Mouse (Mus musculus) adrenal gland, adult 18-20 months (tissue): ENCODE measurements around the gene Ttc23. TPM values are rescaled to one million over a fixed set of nuclear protein-coding genes. Genes with fewer than 3 reads are reported as not detected.

Experiments used
- DNase-seq, 2 experiments: peaks; one replicate each; pipeline ENCODE4 v3.0.0; 2021 to 2022; ENCODE audit warnings: low spot score in 2 of 2
- long read RNA-seq, 2 experiments: library from polyadenylated mRNA; stranded (forward); transcript quantifications; one replicate each; pipeline ENCODE4 v2.0.0; 2021
- total RNA-seq, 2 experiments: library from RNA; stranded (reverse); gene quantifications; 1 replicate in 1 of 2; 2 replicates in 1 of 2; pipeline ENCODE4 v1.2.3; 2021

Ttc23 gene
- 10 to 100 TPM; 19.2 to 24.1 TPM for total RNA-seq
- long read RNA-seq, experiment 1, partial matches to known transcripts, result 0 of 8 reads
- long read RNA-seq, experiment 1, other reads (novel, unspliced or antisense), result 4 of 8 reads
- long read RNA-seq, experiment 2, transcript Ttc23-203 (11 exons, 2,216 nt), result major isoform, 14 of 44 reads
- long read RNA-seq, experiment 2, transcript Ttc23-205 (10 exons, 1,991 nt), result minor isoform, 10 of 44 reads
- long read RNA-seq, experiment 2, partial matches to known transcripts, result 5 of 44 reads
- long read RNA-seq, experiment 2, other reads (novel, unspliced or antisense), result 15 of 44 reads

GRCm38 (mm10) chr7:67647277-67647676 is at the start of gene Ttc23:
TSS of gene Ttc23 (plus strand) at chr7:67647410.
- DNase-seq, result no peak

- no peak for DNase-seq
Measured at GRCm38 (mm10) chr7:67598050-67598449, 49.2 kb upstream of the Ttc23 start.

GRCm38 (mm10) chr7:67605114-67605513 is 42.1 kb upstream of the Ttc23 start:
- DNase-seq, result no peak

- DNase-seq, result no peak
Measured at GRCm38 (mm10) chr7:67606250-67606649, 41.0 kb upstream of the Ttc23 start.

DNA sequence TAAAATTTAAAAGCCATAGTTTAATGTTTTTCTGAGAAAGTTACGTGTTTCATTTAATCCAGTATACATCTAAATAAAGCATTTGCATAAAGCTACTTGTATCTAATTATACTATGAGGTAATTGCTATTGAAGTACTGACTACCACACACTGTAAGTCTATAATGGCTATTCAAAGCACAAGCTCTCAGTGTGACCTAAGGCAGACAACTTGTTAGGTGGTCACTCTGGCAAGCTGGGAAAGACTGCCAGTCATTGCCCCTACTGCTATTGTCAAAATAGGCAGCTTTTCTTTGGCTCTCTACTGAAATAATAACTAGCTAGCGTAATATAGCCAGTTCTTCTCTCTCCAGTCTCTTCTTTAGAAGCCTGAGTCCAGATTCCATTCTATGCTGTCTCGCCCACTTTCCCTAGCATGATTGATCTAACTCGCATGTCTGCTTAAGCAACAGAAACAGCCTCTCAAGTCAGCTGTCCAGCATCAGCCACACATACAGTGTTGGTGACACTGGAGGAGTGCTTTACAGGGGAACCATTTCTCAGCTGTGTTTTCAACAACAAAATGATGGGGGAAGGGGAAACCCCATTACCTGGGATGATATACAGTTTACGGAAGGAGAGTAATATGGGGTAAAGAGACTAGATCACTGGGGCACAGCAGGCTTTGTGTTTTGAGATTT is 39.4 kb upstream of the Ttc23 start:
- no peak for DNase-seq

DNA sequence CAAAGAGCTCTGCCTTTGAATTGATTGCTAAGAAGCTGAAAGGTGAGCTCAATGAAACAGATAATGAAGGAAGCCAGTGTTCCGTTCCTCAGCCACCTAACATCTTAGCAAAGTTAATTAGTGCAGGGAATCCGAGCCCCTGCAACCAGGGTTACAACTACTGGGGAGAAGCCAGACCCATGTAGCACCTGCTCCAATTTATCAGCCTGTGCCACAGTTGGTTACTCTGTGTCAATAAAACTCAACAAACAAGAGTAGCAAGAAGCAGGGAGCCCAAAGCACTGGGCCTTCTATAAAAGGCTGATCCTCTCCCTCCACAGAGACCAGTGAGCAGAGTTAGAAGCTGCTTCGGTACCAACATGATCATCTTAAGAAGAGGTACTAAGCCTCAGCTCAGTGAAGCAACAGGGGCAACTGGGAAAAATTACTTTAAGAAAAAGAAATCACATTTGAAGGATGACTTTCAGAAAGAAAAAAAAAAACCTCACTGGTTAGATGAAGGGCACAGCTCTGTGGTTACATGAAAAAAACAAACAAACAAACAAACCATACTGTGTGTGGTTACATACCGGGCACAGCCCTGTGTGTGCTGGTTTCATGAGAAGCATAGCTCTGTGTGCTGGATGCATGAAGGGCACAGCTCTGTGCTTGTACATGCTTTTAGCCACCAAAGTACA is 38.7 kb upstream of the Ttc23 start:
- no peak for DNase-seq

DNA sequence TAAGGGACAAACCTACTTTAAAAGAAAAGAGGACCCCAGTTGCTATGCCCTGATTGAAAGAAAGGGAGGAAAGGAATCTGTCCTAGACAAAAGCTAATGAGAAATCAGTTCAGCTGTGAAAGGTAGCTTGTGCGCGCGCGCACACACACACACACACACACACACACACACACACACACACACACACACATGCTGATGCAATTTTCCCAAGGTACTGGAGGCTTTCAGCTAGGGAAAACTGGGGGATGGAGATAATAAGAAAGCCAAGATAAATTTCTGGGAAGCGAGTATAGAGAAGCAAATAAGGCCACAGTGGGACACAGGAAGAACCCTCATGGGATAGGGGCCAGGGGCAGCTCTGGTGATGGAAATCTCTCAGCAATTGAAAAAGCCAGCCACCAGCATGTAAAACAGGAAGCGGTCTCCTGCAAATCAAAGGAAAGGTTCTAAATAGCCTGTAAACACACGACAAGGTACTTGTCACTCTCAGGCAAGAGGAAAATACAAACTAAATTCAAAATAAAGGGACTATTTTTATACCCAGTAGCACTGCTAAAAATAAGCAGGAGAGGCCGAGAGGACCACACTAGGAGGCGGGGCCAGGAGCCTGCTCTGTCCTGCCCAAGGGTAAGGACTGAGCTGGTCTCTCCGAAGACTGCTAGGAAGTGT is 33.3 kb upstream of the Ttc23 start:
- DNase-seq, result no peak

GRCm38 (mm10) chr7:67614464-67614861 is 32.7 kb upstream of the Ttc23 start:
- no peak for DNase-seq

DNA sequence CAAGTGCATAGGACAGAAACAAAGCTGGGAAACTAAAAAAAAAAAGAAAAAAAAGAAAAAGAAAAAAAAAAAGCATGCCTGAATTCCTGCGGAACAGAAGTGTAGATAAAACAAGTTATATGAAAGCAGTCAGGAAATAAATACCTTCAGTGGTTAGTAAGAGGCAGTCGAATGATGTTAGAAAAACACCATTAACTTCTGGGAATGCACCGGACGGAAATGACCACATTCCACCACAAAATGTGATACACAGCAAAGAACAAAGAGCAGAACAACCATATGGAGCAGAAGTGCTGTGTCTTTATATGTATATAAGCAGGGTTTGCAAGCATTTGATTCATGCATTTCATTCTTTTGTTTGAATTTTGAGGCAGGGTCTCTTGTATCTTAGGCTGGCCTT is 30.3 kb upstream of the Ttc23 start:
- DNase-seq, result no peak

- no peak for DNase-seq
Measured at GRCm38 (mm10) chr7:67617646-67618045, 29.6 kb upstream of the Ttc23 start.

DNA sequence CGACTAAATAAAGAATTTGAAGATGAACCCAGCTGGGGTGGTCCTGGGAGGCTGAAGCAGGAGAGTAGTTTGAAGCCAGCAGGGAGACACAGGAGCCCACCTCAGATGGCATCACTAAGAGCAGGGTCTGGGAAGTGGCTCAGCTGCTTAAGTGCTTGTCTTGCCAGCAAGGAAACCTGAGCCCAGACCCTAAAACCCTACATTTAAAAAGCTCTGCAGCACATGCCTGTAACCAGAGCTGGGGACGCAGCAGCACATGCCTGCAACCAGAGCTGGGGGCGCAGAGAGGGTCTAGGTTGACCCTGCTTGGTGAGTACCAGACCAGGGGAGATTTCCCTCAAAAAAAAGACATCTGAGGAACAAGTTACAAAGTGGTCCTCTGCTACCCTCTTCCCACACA is 28.9 kb upstream of the Ttc23 start:
- DNase-seq, result no peak

DNA sequence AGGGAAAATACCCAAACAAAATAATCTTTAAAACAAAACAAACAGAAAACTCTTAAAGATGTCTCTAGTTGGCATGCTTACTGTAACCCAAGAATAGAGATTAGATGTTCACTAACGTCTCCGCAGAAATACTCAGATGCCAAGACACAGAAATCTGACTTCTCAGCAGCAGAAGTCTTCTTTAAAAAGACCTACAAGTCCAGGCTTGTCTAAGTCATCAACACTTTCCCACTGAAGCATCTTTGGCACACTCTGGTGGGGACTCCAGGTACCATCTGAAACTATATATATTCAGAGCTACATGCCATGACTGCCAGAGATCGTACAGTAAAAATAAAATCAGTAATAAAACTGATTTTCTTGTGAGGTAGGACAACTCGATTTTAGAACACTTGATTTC is 27.4 kb upstream of the Ttc23 start:
- DNase-seq, result no peak

DNA sequence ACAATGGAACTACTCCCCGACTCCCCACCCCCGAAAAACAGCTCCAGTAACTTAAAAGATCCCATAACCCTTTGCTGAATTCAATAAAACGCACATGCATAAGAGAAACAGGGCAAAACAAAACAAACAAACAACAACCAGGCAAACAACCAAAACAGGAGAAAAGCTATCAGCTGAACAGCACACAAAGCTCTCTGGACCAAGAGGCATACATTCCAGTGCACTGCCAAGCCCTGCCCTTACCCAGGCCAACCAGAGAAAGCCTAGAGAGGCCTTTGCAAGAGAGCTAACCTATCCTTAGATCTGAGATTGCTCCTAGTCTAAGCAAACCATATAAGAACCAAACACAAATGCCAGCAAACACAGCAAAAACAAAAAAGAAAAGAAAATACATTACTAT is 25.1 kb upstream of the Ttc23 start:
- no peak for DNase-seq

DNA sequence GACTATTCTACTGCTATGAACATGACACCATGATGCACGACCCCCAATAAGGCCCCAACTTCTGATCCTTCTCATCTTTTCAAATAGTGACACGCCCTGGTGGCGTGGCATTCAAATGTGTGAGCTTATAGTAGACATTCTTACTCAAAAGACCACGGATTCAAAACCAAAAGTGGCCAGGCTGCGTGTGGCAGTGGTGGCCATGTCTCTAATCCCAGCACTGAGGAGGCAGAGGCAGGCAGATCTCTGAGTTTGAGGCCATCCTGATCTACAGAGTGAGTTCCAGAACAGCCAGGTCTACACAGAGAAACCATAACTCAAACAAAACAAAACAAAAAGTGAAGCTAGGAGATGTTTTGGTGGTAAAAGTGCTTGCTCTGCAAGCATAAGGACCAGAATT is 20.5 kb upstream of the Ttc23 start:
- no peak for DNase-seq

GRCm38 (mm10) chr7:67629681-67630080 is 17.5 kb upstream of the Ttc23 start:
- DNase-seq, result no peak

DNA sequence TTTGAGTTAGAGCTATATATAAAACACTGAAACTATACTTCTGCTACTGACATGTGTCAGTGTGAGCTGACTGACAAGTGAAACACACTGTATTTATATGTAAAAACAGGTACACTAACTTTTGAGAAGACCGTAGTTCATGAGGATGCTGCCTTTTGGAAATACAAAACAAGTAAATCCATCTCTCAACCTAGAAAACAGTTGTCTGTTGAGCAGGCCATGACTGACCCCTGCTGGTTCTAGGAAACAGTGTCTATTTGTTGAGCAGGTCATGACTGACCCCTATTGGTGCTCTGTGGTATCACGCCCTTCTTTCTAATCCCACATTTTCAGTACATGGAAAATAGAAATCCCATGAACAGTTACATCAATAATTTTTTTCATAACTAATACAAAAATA is 16.4 kb upstream of the Ttc23 start:
- DNase-seq, result peak; percentile 63 to 75

DNA sequence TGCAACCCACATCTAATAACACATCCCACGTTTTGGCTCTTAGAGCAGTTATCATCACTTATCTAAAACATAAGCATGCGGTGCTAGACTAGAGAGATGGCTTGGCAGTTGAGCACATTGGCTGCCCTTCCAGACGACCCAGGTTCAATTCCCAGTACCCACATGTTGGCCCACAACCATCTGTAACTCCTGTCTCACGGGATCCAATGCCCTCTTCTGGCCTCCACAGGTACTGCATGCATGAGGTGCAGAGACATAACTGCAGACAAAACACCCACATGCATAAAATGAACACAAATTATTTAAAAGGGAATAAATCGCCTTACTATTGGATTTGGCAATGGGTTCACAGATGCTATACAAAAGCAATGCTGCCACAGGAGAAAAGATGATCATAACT is 14.8 kb upstream of the Ttc23 start:
- no peak for DNase-seq

GRCm38 (mm10) chr7:67634210-67634609 is 13.0 kb upstream of the Ttc23 start:
- DNase-seq, result no peak

DNA sequence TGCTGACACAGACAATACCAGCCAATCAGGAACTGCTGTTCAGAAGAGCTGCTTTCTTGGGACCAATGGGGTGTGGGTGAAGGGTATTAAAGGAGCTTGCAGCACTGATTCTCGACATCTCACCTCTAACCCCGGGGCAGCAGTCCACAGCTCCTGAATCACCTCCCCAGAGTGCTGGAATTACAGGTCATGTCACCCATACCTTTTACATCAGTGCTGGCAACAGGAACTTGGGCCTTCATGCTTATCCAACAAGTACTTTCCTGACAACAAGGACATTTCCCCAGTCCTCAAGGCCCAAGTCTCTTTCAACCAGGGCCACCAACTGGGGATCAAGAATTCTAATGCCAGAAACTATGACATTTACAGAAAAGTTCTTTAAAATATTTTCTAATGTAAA is 11.0 kb upstream of the Ttc23 start:
- DNase-seq, result no peak

GRCm38 (mm10) chr7:67639006-67639405 is 8.2 kb upstream of the Ttc23 start:
- no peak for DNase-seq

DNA sequence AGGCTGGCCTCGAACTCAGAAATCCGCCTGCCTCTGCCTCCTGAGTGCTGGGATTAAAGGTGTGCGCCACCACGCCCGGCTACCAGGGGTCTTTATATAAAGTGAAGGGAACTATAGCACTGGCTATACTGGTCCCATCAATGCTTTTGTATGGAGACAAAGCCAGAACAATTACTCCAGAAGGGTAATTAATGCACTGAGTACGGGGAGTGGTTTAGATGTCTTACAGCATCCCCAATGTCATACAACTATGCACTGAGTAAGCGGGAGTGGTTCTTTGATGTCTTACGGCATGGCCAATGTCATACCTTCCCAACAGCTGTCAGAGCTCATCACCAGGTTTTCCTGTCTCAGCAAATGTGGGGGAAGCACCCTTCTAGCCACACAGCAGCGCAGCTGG is 4.3 kb upstream of the Ttc23 start:
- DNase-seq, result no peak

DNA sequence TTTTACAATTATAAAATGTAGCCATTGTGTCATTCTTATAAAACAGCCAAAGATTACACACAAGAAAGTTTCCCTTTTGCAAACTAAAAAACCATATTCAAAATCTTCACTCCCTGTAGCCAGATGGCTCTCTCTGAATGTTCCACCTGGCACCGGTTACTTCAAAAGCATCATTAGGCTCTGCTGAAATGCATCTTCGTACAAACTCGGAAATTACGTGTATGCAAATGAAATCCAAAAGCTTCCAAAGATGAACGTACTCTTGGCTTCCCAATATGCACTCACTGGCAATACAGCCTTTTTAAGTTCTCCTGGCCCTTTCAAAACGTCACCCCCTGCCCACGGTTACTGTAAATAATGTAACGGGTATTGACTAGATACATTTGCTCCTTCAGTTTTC is 2.9 kb upstream of the Ttc23 start:
- DNase-seq, result no peak
